Mouse (Mus musculus): ENCODE results near the gene Pdlim3. TPM values are rescaled to one million over a fixed set of nuclear protein-coding genes. Genes with fewer than 3 reads are reported as not detected.

The Pdlim3 gene
- total and polyA plus RNA-seq, 3 experiments, result not detected

GRCm38 (mm10) chr8:45920392-45920791 lies 35.1 kb downstream of the Pdlim3 start:
- TF ChIP-seq ZNF384 (IDR thresholded peaks at IDR 0.05; ENCODE audit: low read depth, low read length) (no peak), CHD1 (IDR thresholded peaks at IDR 0.05; ENCODE audit: low read depth, low read length) (no peak), MAX (IDR thresholded peaks at IDR 0.05; ENCODE audit: low read length) (no peak), TCF12 (IDR thresholded peaks at IDR 0.05; ENCODE audit: low read depth, low read length) (no peak), ZMIZ1 (IDR thresholded peaks at IDR 0.05; ENCODE audit: low read depth, low read length) (no peak), JUND (IDR thresholded peaks at IDR 0.05; ENCODE audit: low read depth, low read length) (no peak), SMC3 (IDR thresholded peaks at IDR 0.05; ENCODE audit: low read depth, low read length) (no peak), NRF1 (IDR thresholded peaks at IDR 0.05; ENCODE audit: insufficient read depth, low read depth, low read length, poor library complexity, severe bottlenecking) (no peak)
- H3K27me3 ChIP-seq (ENCODE audit: control insufficient read depth in 1 of 2, insufficient read depth in 2 of 2, low read length in 2 of 2), result no peaks in the 10 kb centered on the region
- H3K27ac ChIP-seq (ENCODE audit: control insufficient read depth, low read depth, low read length), result no peak overlapping the region
- H3K9me3 ChIP-seq (replicated peaks; ENCODE audit: insufficient read depth, low read length), result no peaks in the 10 kb centered on the region
- H3K79me2 ChIP-seq (ENCODE audit: control insufficient read depth, insufficient read depth, low read length, poor library complexity), result no peaks in the 10 kb centered on the region
- H3K36me3 ChIP-seq (ENCODE audit: control insufficient read depth in 1 of 2, insufficient read depth in 2 of 2, low read length in 2 of 2), result no peaks in the 10 kb centered on the region
- H3K9ac ChIP-seq (ENCODE audit: control insufficient read depth, low read depth, low read length, poor library complexity, severe bottlenecking), result no peak overlapping the region
- no peak for DNase-seq (ENCODE audit: low read depth, low spot score)
- H3K4me1 ChIP-seq (ENCODE audit: control insufficient read depth in 1 of 2, insufficient read depth in 2 of 2, low read length in 2 of 2), result no peaks in the 10 kb centered on the region
- H3K4me3 ChIP-seq (ENCODE audit: control insufficient read depth in 1 of 2, insufficient read depth in 1 of 2, low read depth in 2 of 2, low read length in 2 of 2), result no peak overlapping the region

GRCm38 (mm10) chr8:45922116-45922515 lies 36.9 kb downstream of the Pdlim3 start:
- H3K4me3 ChIP-seq (ENCODE audit: control insufficient read depth in 1 of 2, insufficient read depth in 1 of 2, low read depth in 2 of 2, low read length in 2 of 2), result no peak overlapping the region
- no peaks in the 10 kb centered on the region for H3K9me3 ChIP-seq (replicated peaks; ENCODE audit: insufficient read depth, low read length)
- no peak for DNase-seq (ENCODE audit: low read depth, low spot score)
- no peak overlapping the region for H3K27ac ChIP-seq (ENCODE audit: control insufficient read depth, low read depth, low read length)
- H3K4me1 ChIP-seq (ENCODE audit: control insufficient read depth in 1 of 2, insufficient read depth in 2 of 2, low read length in 2 of 2), result no peaks in the 10 kb centered on the region
- no peaks in the 10 kb centered on the region for H3K36me3 ChIP-seq (ENCODE audit: control insufficient read depth in 1 of 2, insufficient read depth in 2 of 2, low read length in 2 of 2)
- TF ChIP-seq RCOR1 (IDR thresholded peaks at IDR 0.05; ENCODE audit: low read depth, low read length) (no peak), RAD21 (IDR thresholded peaks at IDR 0.05; ENCODE audit: low read depth, low read length) (no peak), HCFC1 (IDR thresholded peaks at IDR 0.05; ENCODE audit: low read depth, low read length) (no peak)
- H3K27me3 ChIP-seq (ENCODE audit: control insufficient read depth in 1 of 2, insufficient read depth in 2 of 2, low read length in 2 of 2), result no peaks in the 10 kb centered on the region
- H3K9ac ChIP-seq (ENCODE audit: control insufficient read depth, low read depth, low read length, poor library complexity, severe bottlenecking), result no peak overlapping the region
- no peaks in the 10 kb centered on the region for H3K79me2 ChIP-seq (ENCODE audit: control insufficient read depth, insufficient read depth, low read length, poor library complexity)

GRCm38 (mm10) chr8:45934582-45935014 lies 49.3 kb downstream of the Pdlim3 start, which contains the start of gene Ccdc110:
Ccdc110 (plus strand) TSS chr8:45934619.
- H3K4me1 ChIP-seq (ENCODE audit: control insufficient read depth in 1 of 2, insufficient read depth in 2 of 2, low read length in 2 of 2), result no peaks in the 10 kb centered on the region
- no peak for TF ChIP-seq ZKSCAN1 (IDR thresholded peaks at IDR 0.05; ENCODE audit: low read depth, low read length)
- TF ChIP-seq JUND (IDR thresholded peaks at IDR 0.05; ENCODE audit: low read depth, low read length), result no peak
- no peak for TF ChIP-seq TBP (IDR thresholded peaks at IDR 0.05; ENCODE audit: low read depth, low read length)
- TF ChIP-seq HCFC1 (IDR thresholded peaks at IDR 0.05; ENCODE audit: low read depth, low read length), result no peak
- TF ChIP-seq CTCF (IDR thresholded peaks at IDR 0.05 in 2 of 3, conservative IDR thresholded peaks at IDR 0.05 in 1 of 3; ENCODE audit: control insufficient read depth in 1 of 3, insufficient read depth in 1 of 3, low read depth in 2 of 3, low read length in 3 of 3, poor library complexity in 1 of 3, severe bottlenecking in 1 of 3), result peak; percentile 88 to 100 (median 98)
- TF ChIP-seq SMC3 (IDR thresholded peaks at IDR 0.05; ENCODE audit: low read depth, low read length), result peak; percentile 90
- peak; percentile 84 for TF ChIP-seq RAD21 (IDR thresholded peaks at IDR 0.05; ENCODE audit: low read depth, low read length)
- no peak for TF ChIP-seq NRF1 (IDR thresholded peaks at IDR 0.05; ENCODE audit: insufficient read depth, low read depth, low read length, poor library complexity, severe bottlenecking)
- TF ChIP-seq SIN3A (IDR thresholded peaks at IDR 0.05; ENCODE audit: low read length), result no peak
- TF ChIP-seq TAL1 (IDR thresholded peaks at IDR 0.05; ENCODE audit: low read length), result no peak
- no peak for TF ChIP-seq MAX (IDR thresholded peaks at IDR 0.05; ENCODE audit: low read length)
- peak; percentile 74 for TF ChIP-seq ZC3H11A (IDR thresholded peaks at IDR 0.05; ENCODE audit: low read depth, low read length)
- H3K36me3 ChIP-seq (ENCODE audit: control insufficient read depth in 1 of 2, insufficient read depth in 2 of 2, low read length in 2 of 2), result no peaks in the 10 kb centered on the region
- H3K9me3 ChIP-seq (replicated peaks; ENCODE audit: insufficient read depth, low read length), result no peaks in the 10 kb centered on the region
- H3K79me2 ChIP-seq (ENCODE audit: control insufficient read depth, insufficient read depth, low read length, poor library complexity), result no peaks in the 10 kb centered on the region
- no peak within 1 kb of the TSS for H3K9ac ChIP-seq (ENCODE audit: control insufficient read depth, low read depth, low read length, poor library complexity, severe bottlenecking)
- H3K27ac ChIP-seq (ENCODE audit: control insufficient read depth, low read depth, low read length), result no peak within 1 kb of the TSS
- H3K27me3 ChIP-seq (ENCODE audit: control insufficient read depth in 1 of 2, insufficient read depth in 2 of 2, low read length in 2 of 2), result peaks cover 0 to 2% of the 10 kb centered on the region in 2 experiments; a peak in 1 of 4 replicates
- no peak within 1 kb of the TSS for H3K4me3 ChIP-seq (ENCODE audit: control insufficient read depth in 1 of 2, insufficient read depth in 1 of 2, low read depth in 2 of 2, low read length in 2 of 2)
- peak; percentile 71 for DNase-seq (ENCODE audit: low read depth, low spot score)

All from MEL (cell line).